Mouse (Mus musculus): ENCODE results near the gene Myo1c. TPM values are rescaled to one million over a fixed set of nuclear protein-coding genes. Genes with fewer than 3 reads are reported as not detected.
A peak's percentile ranks its signal among the peaks of the same experiment; 100 is the strongest.

Gene Myo1c
- polyA plus RNA-seq, 1 experiment, result 28.7 TPM

GRCm38 (mm10) chr11:75619133-75619532, 31.2 kb upstream of the Myo1c start:
- no peaks in the 10 kb centered on the region; the same call in 1 of the 2 replicates for H3K4me1 ChIP-seq (ENCODE audit: control insufficient read depth, insufficient read depth, insufficient read length, low read length)
- no peak overlapping the region for H3K4me3 ChIP-seq (ENCODE audit: low read depth, low read length)
- peaks cover 72% of the 10 kb centered on the region for H3K36me3 ChIP-seq (ENCODE audit: control insufficient read depth, insufficient read depth, low read length)
- 84% methylated on average over 5 of the region's 5 CpGs for WGBS
- H3K27ac ChIP-seq (ENCODE audit: insufficient read depth, low read depth, low read length), result no peak overlapping the region
- no peaks in the 10 kb centered on the region for H3K27me3 ChIP-seq (ENCODE audit: control insufficient read depth, insufficient read depth, low read length)
- TF ChIP-seq POLR2A (IDR thresholded peaks at IDR 0.05; ENCODE audit: low read depth, low read length) (no peak), CTCF (IDR thresholded peaks at IDR 0.05; ENCODE audit: extremely low read depth, insufficient read length, insufficient replicate concordance, low read depth, low read length) (peak; percentile 26; the same call in 1 of the 2 replicates)

DNA sequence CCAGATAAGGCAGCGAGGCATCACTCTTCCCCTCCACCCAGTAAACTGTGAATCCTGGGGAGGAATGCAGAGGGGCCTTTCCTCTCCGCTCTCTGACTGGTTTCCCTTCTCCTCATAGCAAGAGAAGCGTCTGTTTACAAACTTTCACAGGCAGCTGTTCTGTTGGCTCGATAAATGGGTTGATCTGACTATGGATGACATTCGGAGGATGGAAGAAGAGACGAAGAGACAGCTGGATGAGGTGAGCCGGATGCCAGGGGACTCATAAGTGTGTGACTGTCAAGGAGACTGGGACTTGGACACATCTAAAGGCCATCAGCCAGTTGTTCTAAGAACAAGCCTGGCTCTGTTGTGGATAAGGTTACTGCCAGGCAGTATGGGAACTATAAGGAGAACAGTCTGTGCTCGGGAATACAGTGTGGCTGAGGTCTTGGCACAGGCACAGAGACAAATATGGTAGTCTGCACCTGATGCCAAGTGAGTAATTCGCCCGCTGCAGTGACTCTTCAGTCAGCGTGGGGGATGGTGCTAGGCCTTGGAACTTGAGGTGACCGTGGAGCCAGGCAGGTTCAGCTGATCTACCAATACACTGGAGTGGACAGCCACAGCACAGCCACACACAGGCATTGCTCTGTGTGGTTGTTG, 30.0 kb upstream of the Myo1c start:
- no peak overlapping the region for H3K4me3 ChIP-seq (ENCODE audit: low read depth, low read length)
- H3K36me3 ChIP-seq (ENCODE audit: control insufficient read depth, insufficient read depth, low read length), result peaks cover 74% of the 10 kb centered on the region
- WGBS, result 66% methylated on average over 12 of the region's 12 CpGs
- TF ChIP-seq POLR2A (IDR thresholded peaks at IDR 0.05; ENCODE audit: low read depth, low read length), result no peak
- no peak for TF ChIP-seq CTCF (IDR thresholded peaks at IDR 0.05; ENCODE audit: extremely low read depth, insufficient read length, insufficient replicate concordance, low read depth, low read length)
- no peaks in the 10 kb centered on the region for H3K4me1 ChIP-seq (ENCODE audit: control insufficient read depth, insufficient read depth, insufficient read length, low read length)
- no peaks in the 10 kb centered on the region for H3K27me3 ChIP-seq (ENCODE audit: control insufficient read depth, insufficient read depth, low read length)
- H3K27ac ChIP-seq (ENCODE audit: insufficient read depth, low read depth, low read length), result peak overlapping the region; percentile 37

- H3K4me3 ChIP-seq (ENCODE audit: low read depth, low read length), result no peak overlapping the region
- H3K27me3 ChIP-seq (ENCODE audit: control insufficient read depth, insufficient read depth, low read length), result no peaks in the 10 kb centered on the region
- H3K36me3 ChIP-seq (ENCODE audit: control insufficient read depth, insufficient read depth, low read length), result peaks cover 82% of the 10 kb centered on the region
- no peak for TF ChIP-seq POLR2A (IDR thresholded peaks at IDR 0.05; ENCODE audit: low read depth, low read length)
- TF ChIP-seq CTCF (IDR thresholded peaks at IDR 0.05; ENCODE audit: extremely low read depth, insufficient read length, insufficient replicate concordance, low read depth, low read length), result no peak
- 77% methylated on average over 2 of the region's 2 CpGs for WGBS
- peak overlapping the region; percentile 37; the same call in 1 of the 2 replicates for H3K27ac ChIP-seq (ENCODE audit: insufficient read depth, low read depth, low read length)
- H3K4me1 ChIP-seq (ENCODE audit: control insufficient read depth, insufficient read depth, insufficient read length, low read length), result no peaks in the 10 kb centered on the region
These were observed 28.9 kb upstream of the Myo1c start for GRCm38 (mm10) chr11:75621426-75621825.

GRCm38 (mm10) chr11:75622588-75623329, 27.5 kb upstream of the Myo1c start:
- no peaks in the 10 kb centered on the region for H3K27me3 ChIP-seq (ENCODE audit: control insufficient read depth, insufficient read depth, low read length)
- H3K4me1 ChIP-seq (ENCODE audit: control insufficient read depth, insufficient read depth, insufficient read length, low read length), result no peaks in the 10 kb centered on the region
- WGBS, result 80% methylated on average over 2 of the region's 2 CpGs
- peaks cover 85% of the 10 kb centered on the region for H3K36me3 ChIP-seq (ENCODE audit: control insufficient read depth, insufficient read depth, low read length)
- TF ChIP-seq POLR2A (IDR thresholded peaks at IDR 0.05; ENCODE audit: low read depth, low read length) (no peak), CTCF (IDR thresholded peaks at IDR 0.05; ENCODE audit: extremely low read depth, insufficient read length, insufficient replicate concordance, low read depth, low read length) (no peak)
- H3K27ac ChIP-seq (ENCODE audit: insufficient read depth, low read depth, low read length), result no peak overlapping the region
- H3K4me3 ChIP-seq (ENCODE audit: low read depth, low read length), result no peak overlapping the region

DNA sequence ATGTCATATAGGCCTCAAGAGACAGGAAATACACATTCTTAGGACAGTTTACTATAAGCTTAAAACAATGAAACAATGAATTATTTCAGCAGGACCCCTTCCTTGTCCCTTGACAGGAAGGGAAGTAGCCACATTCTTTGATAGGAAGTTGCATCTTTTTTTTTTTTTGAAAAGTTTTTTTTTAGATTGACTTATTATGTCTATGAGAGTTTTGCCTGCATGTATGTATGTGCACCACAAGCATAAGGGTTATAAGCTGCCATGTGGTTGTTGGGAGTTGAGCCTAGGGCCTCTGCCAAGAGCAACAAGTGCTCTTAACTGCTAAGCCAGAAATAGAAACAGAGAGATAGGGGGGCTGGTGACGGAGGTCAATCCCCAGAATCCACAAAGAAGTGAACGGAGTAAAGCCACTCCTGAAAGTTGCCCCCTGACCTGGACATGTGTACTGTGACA, 26.2 kb upstream of the Myo1c start:
- Histone ChIP-seq H3K27ac (ENCODE audit: insufficient read depth, low read depth, low read length) (peak overlapping the region; percentile 2; the same call in 1 of the 2 replicates), H3K4me3 (ENCODE audit: low read depth, low read length) (no peak overlapping the region), H3K36me3 (ENCODE audit: control insufficient read depth, insufficient read depth, low read length) (peaks cover 80% of the 10 kb centered on the region), H3K4me1 (ENCODE audit: control insufficient read depth, insufficient read depth, insufficient read length, low read length) (no peaks in the 10 kb centered on the region), H3K27me3 (ENCODE audit: control insufficient read depth, insufficient read depth, low read length) (no peaks in the 10 kb centered on the region)
- 80% methylated on average over 2 of the region's 2 CpGs for WGBS
- TF ChIP-seq CTCF (IDR thresholded peaks at IDR 0.05; ENCODE audit: extremely low read depth, insufficient read length, insufficient replicate concordance, low read depth, low read length) (no peak), POLR2A (IDR thresholded peaks at IDR 0.05; ENCODE audit: low read depth, low read length) (no peak)

DNA sequence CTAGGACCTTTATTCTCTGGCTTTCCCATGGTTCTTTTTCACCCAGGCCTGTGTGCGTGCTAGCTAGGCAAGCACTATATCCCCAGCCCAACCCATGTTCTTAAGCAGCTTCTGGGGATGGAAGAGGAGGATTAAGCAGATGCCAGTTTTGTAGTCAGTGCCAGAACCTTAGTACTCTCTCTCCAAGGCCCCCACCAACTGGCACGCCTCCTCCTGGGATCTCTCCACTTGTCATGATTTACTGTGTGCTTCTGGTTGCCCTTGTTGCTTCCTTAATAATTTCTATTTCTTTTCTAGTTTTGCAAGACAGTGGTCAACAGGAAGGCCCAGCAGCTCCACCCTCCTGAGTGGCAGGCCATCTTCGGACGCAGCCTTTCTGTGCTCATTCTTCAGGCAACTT, 24.5 kb upstream of the Myo1c start:
- Histone ChIP-seq H3K36me3 (ENCODE audit: control insufficient read depth, insufficient read depth, low read length) (peaks cover 63% of the 10 kb centered on the region), H3K4me1 (ENCODE audit: control insufficient read depth, insufficient read depth, insufficient read length, low read length) (no peaks in the 10 kb centered on the region), H3K4me3 (ENCODE audit: low read depth, low read length) (no peak overlapping the region), H3K27me3 (ENCODE audit: control insufficient read depth, insufficient read depth, low read length) (no peaks in the 10 kb centered on the region), H3K27ac (ENCODE audit: insufficient read depth, low read depth, low read length) (no peak overlapping the region)
- 89% methylated on average over 4 of the region's 4 CpGs for WGBS
- TF ChIP-seq CTCF (IDR thresholded peaks at IDR 0.05; ENCODE audit: extremely low read depth, insufficient read length, insufficient replicate concordance, low read depth, low read length) (no peak), POLR2A (IDR thresholded peaks at IDR 0.05; ENCODE audit: low read depth, low read length) (no peak)

GRCm38 (mm10) chr11:75630098-75630497, 20.2 kb upstream of the Myo1c start:
- no peak overlapping the region for H3K4me3 ChIP-seq (ENCODE audit: low read depth, low read length)
- WGBS, result 2% methylated on average over 5 of the region's 5 CpGs

More at GRCm38 (mm10) chr11:75630098-75630497, 20.2 kb upstream of the Myo1c start:
- H3K36me3 ChIP-seq (ENCODE audit: control insufficient read depth, insufficient read depth, low read length), result peaks cover 35% of the 10 kb centered on the region
- H3K4me1 ChIP-seq (ENCODE audit: control insufficient read depth, insufficient read depth, insufficient read length, low read length), result no peaks in the 10 kb centered on the region; the same call in 1 of the 2 replicates
- TF ChIP-seq CTCF (IDR thresholded peaks at IDR 0.05; ENCODE audit: extremely low read depth, insufficient read length, insufficient replicate concordance, low read depth, low read length) (no peak), POLR2A (IDR thresholded peaks at IDR 0.05; ENCODE audit: low read depth, low read length) (no peak)
- H3K27ac ChIP-seq (ENCODE audit: insufficient read depth, low read depth, low read length), result peak overlapping the region; percentile 62; the same call in 1 of the 2 replicates
- H3K27me3 ChIP-seq (ENCODE audit: control insufficient read depth, insufficient read depth, low read length), result no peaks in the 10 kb centered on the region

Data from small intestine, adult 2 months (tissue).